Mouse (Mus musculus): ENCODE results near the gene Lifr.

- TF ChIP-seq POLR2A (IDR thresholded peaks at IDR 0.05; ENCODE audit: low read depth, low read length) (no peak), CTCF (IDR thresholded peaks at IDR 0.05; ENCODE audit: extremely low read depth, insufficient read length, insufficient replicate concordance, low read depth, low read length) (no peak)
Observed at GRCm38 (mm10) chr15:7146529-7146928, 56.1 kb downstream of the Lifr start.
